ENCODE assay signal across 8 mouse cellular contexts in the genomic region with DNA sequence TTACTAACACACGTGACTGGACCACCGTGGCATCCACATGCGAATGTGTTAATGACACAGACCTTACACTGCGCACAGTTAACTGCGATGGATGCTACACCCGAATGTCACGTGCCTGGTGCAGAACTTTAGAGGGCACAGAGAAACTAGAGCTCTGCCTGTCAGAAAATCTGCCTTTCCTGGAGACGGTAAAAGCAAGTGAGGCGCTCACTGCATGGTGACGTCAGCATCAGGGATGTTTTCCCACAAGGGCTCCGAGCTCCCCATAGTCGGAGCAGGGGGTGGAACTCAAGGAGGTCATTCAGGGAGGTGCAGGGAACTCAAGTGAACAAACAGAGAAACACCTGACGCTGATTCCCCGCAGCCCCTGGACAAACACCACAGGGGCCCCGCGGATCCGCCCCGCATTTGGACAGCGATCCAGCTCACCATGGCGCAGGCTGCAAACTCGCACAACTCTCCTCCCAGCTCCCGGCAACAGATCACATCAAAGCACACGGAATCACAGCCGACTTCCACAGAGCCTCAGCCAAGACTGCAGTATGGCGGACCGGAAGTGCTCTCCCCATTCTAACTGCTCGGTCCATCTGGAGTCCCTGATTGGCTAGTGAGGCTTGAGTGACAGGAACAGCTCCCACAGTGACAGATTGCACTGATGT. TPM values are rescaled to one million over a fixed set of nuclear protein-coding genes. Genes with fewer than 3 reads are reported as not detected.
A peak's percentile ranks its signal among the peaks of the same experiment; 100 is the strongest.
DNase-seq lines count a peak whose midpoint lies in the region; ATAC-seq lines count a peak whose summit lies in the region.

A gene (minus strand): TSS at position 539 of the 659 bp plus-strand sequence.

- 3% methylated on average over 27 of the region's 27 CpGs for WGBS in embryonic facial prominence, embryonic 14.5 days
- WGBS in limb, embryonic 13.5 days, result 3% methylated on average over 27 of the region's 27 CpGs
- 2% methylated on average over 27 of the region's 27 CpGs for WGBS in midbrain, embryonic 15.5 days

- peaks cover 7% of the 10 kb centered on the region for H3K4me1 ChIP-seq in erythroblast, embryonic 14.5 days (ENCODE audit: control insufficient read depth)
- H3K4me1 ChIP-seq in embryonic facial prominence, embryonic 14.5 days (ENCODE audit: control insufficient read depth, insufficient read depth, low read length), result peaks cover 5% of the 10 kb centered on the region; the same call in 1 of the 2 replicates
- H3K4me1 ChIP-seq in limb, embryonic 13.5 days, result peaks cover 8% of the 10 kb centered on the region
- H3K4me1 ChIP-seq in midbrain, embryonic 15.5 days, result peaks cover 18% of the 10 kb centered on the region

- H3K9me3 ChIP-seq in erythroblast, embryonic 14.5 days (ENCODE audit: control insufficient read depth, low read length), result peaks cover 5% of the 10 kb centered on the region
- H3K9me3 ChIP-seq in embryonic facial prominence, embryonic 14.5 days (ENCODE audit: control insufficient read depth, low read length), result peaks cover 27% of the 10 kb centered on the region
- peaks cover 16% of the 10 kb centered on the region for H3K9me3 ChIP-seq in limb, embryonic 13.5 days
- peaks cover 8% of the 10 kb centered on the region for H3K9me3 ChIP-seq in midbrain, embryonic 15.5 days

- H3K36me3 ChIP-seq in erythroblast, embryonic 14.5 days (ENCODE audit: control insufficient read depth), result no peaks in the 10 kb centered on the region; the same call in 1 of the 2 replicates
- peaks cover 8% of the 10 kb centered on the region; the same call in 1 of the 2 replicates for H3K36me3 ChIP-seq in embryonic facial prominence, embryonic 14.5 days (ENCODE audit: control insufficient read depth, insufficient read depth, low read length)
- peaks cover 23% of the 10 kb centered on the region for H3K36me3 ChIP-seq in limb, embryonic 13.5 days
- H3K36me3 ChIP-seq in midbrain, embryonic 15.5 days (replicated peaks), result peaks cover 13% of the 10 kb centered on the region; the same call in 1 of the 2 replicates

- peak within 1 kb of the TSS; percentile 79 for H3K9ac ChIP-seq in embryonic facial prominence, embryonic 14.5 days (ENCODE audit: low read depth, low read length)
- peak within 1 kb of the TSS; percentile 85 for H3K9ac ChIP-seq in limb, embryonic 13.5 days
- H3K9ac ChIP-seq in midbrain, embryonic 15.5 days, result peak within 1 kb of the TSS; percentile 78

- H3K4me2 ChIP-seq in embryonic facial prominence, embryonic 14.5 days (ENCODE audit: low read depth, low read length), result peak within 1 kb of the TSS; percentile 66
- H3K4me2 ChIP-seq in limb, embryonic 13.5 days (replicated peaks), result peak within 1 kb of the TSS; percentile 71
- H3K4me2 ChIP-seq in midbrain, embryonic 15.5 days, result peak within 1 kb of the TSS; percentile 62

- H3K4me3 ChIP-seq in erythroblast, embryonic 14.5 days (replicated peaks), result peak within 1 kb of the TSS; percentile 63
- peak within 1 kb of the TSS; percentile 77 for H3K4me3 ChIP-seq in embryonic facial prominence, embryonic 14.5 days (ENCODE audit: low read depth, low read length)
- H3K4me3 ChIP-seq in limb, embryonic 13.5 days, result peak within 1 kb of the TSS; percentile 76
- H3K4me3 ChIP-seq in midbrain, embryonic 15.5 days, result peak within 1 kb of the TSS; percentile 70

- peak; percentile 96 for DNase-seq in embryonic facial prominence, embryonic 14.5 days (ENCODE audit: low spot score)
- peak; percentile 88 for DNase-seq in heart, adult 9 months (ENCODE audit: low spot score in 2 of 2)
- peak; percentile 91 for DNase-seq in kidney, adult 9 months
- DNase-seq in spleen, adult 18-20 months, result peak; percentile 43 to 55

- no peaks in the 10 kb centered on the region for H3K27me3 ChIP-seq in erythroblast, embryonic 14.5 days (ENCODE audit: control insufficient read depth)
- no peaks in the 10 kb centered on the region for H3K27me3 ChIP-seq in embryonic facial prominence, embryonic 14.5 days (replicated peaks; ENCODE audit: control insufficient read depth, insufficient read depth, low read length)
- H3K27me3 ChIP-seq in limb, embryonic 13.5 days, result no peaks in the 10 kb centered on the region
- no peaks in the 10 kb centered on the region for H3K27me3 ChIP-seq in midbrain, embryonic 15.5 days (replicated peaks)

- H3K27ac ChIP-seq in embryonic facial prominence, embryonic 14.5 days (replicated peaks; ENCODE audit: low read depth, low read length), result peak within 1 kb of the TSS; percentile 78
- peak within 1 kb of the TSS; percentile 85 for H3K27ac ChIP-seq in limb, embryonic 13.5 days
- H3K27ac ChIP-seq in midbrain, embryonic 15.5 days, result peak within 1 kb of the TSS; percentile 86

- ATAC-seq in erythroblast, adult 5-6 weeks (replicated peaks; ENCODE audit: low FRiP score, poor library complexity, severe bottlenecking), result no peak
- peak; percentile 100 for ATAC-seq in embryonic facial prominence, embryonic 14.5 days (ENCODE audit: low read depth)
- ATAC-seq in limb, embryonic 13.5 days (ENCODE audit: low FRiP score, low read depth), result peak; percentile 100
- ATAC-seq in midbrain, embryonic 15.5 days (replicated peaks), result peak; percentile 100

RNA-seq across cellular contexts. Expression of the gene that starts here (rescaled TPM):
- polyA plus RNA-seq in erythroblast, embryonic 14.5 days (2012), result not detected in 2 replicates
- 0.19 and 1.9 TPM in 2 replicates for total RNA-seq in erythroblast, adult 5-6 weeks (2015; ENCODE audit: low replicate concordance)
- total RNA-seq in erythroblast, adult 5-6 weeks (2017; ENCODE audit: low replicate concordance), result 1.1 TPM in 1 of 2 replicates, not detected in the other
- polyA plus RNA-seq in embryonic facial prominence, embryonic 14.5 days (2014; fragmentation: Nextera tagmentation; extraction: Ambion mirVana), result 14.8 and 16.2 TPM in 2 replicates
- 18.5 and 19.8 TPM in 2 replicates for polyA plus RNA-seq in limb, embryonic 13.5 days (2015; fragmentation: Nextera tagmentation; extraction: Ambion mirVana)
- polyA plus RNA-seq in midbrain, embryonic 15.5 days (2015; fragmentation: Nextera tagmentation; extraction: Ambion mirVana), result 28.1 and 29.2 TPM in 2 replicates

Comparison
In these comparisons a context has a peak if more than half of its experiments do, and no peak if none do; other contexts are left out.
1. RNA of the gene that starts here (polyA plus RNA-seq): 28.1 to 29.2 TPM in midbrain, embryonic 15.5 days, 18.5 to 19.8 TPM in limb, embryonic 13.5 days and 14.8 to 16.2 TPM in embryonic facial prominence, embryonic 14.5 days; not detected in erythroblast, embryonic 14.5 days; every median in the first group is over 10 times any median in the second.
2. Peak in every context shown above with its lines, with median percentiles within 50 percentile points of each other: H3K4me3 ChIP-seq, DNase-seq, H3K27ac ChIP-seq, H3K4me2 ChIP-seq and H3K9ac ChIP-seq.